Mouse (Mus musculus) gastrocnemius, postnatal 36 days (tissue): Measurements from ENCODE around the gene L1td1. TPM values are rescaled to one million over a fixed set of nuclear protein-coding genes. Genes with fewer than 3 reads are reported as not detected.

Experiments
- DNase-seq, 2 experiments: peaks; one replicate each; pipeline ENCODE4 v3.0.0; 2022
- intact Hi-C: fragments of 180-260 bp; cut with DNase I; formaldehyde crosslinking; loops from one replicate; pipeline ENCODE4 v1.15.1; 2025
- total RNA-seq, 2 experiments: library from RNA; stranded (reverse); gene quantifications; 2 replicates each; pipeline ENCODE4 v1.2.3; 2021

The L1td1 gene
- total RNA-seq, 2 experiments from 2014 or later, result not detected

DNA sequence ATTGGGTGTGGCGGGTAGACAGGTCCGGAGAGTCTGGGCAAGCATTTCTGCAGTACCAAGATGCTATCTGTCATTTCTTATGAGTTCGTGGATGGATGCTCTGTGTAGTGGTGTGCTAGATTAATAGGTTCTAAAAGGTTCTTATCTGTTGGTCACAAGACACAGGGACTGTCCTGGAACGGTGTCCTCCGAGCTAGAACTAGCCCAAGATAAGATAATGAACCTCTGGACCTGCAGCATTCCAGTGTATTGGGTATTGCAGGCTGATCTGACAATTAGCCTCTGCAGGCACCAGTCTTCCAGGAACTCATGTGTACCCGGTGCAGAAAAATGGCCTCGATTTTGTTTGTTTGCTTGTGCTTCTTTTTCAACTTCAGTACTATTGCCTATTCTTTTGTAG is 2.2 kb downstream of the L1td1 start:
- intact Hi-C loops, result no loop called here
- DNase-seq, result no peak

DNA sequence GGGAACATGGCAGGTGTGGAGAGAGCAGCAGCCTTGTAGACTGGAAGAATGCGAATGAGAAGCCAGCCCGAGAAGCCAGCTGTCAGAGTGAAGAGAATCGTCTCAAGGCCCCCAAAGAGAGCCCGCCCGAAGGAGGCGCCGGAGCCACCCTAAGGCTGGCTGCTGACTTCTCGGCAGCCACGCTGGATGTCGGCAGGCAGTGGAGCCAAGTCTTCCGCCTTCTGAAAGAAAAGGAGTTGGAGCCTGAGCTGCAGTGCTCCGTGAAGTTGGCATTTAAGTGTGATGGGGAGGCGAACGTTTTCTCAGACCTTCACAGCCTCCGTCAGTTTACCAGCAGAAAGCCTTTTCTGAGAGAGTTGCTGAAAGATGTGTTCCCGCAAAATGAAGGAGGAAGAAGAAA is 7.1 kb downstream of the L1td1 start:
- intact Hi-C loops, result loop anchor here (10.0 kb wide), 1 partner anchor 451 kb away; no protein-coding TSS in a partner anchor
- no peak for DNase-seq

GRCm38 (mm10) chr4:98739753-98740152 is 13.2 kb downstream of the L1td1 start:
- no peak for DNase-seq

GRCm38 (mm10) chr4:98743209-98743905 is 16.8 kb downstream of the L1td1 start:
- no peak for DNase-seq
- intact Hi-C loops, result no loop called here

More at GRCm38 (mm10) chr4:98739753-98740152, 13.2 kb downstream of the L1td1 start:
- intact Hi-C loops, result loop anchor here (2.0 to 10.0 kb wide), 2 partner anchors 147 to 445 kb away; no protein-coding TSS in a partner anchor

DNA sequence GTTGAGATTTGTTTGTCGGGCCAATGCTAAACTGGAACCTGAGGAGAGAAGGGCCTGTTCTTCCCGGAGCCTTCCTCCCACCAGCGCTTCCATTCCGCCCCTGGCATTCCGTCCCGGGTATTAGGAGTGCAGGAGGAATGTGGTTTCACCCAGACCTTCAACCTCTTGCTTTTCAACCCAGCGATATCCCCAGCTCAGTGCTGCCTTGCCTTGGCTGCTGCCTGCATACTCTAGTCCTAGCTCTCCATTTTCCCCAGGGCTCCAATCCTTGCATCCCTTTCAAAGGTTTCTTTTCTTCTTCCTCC is 17.3 kb downstream of the L1td1 start:
- DNase-seq, result no peak
- intact Hi-C loops, result no loop called here

DNA sequence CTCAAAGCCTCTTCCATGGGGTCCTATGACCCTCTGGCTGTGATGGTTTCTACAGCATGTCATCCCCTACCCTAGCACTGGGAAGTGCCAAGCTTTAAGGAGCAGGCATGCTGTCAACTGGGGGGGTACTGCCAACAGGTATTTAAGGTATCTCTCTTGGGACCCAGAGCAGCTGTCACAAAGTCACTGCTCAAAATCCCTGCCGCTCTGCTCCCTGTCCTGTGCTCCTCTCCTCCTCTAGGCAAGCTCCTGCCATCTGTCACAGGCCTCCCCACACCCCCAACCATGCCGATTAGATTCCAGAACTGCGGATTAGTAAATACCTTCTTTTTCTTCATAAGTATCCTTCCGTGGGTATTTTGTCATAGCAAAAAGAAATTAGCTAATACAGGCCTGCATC is 27.9 kb downstream of the L1td1 start:
- intact Hi-C loops, result no loop called here
- no peak for DNase-seq

- intact Hi-C loops, result no loop called here
Observed at GRCm38 (mm10) chr4:98756141-98756540, 29.6 kb downstream of the L1td1 start.

GRCm38 (mm10) chr4:98758012-98758821 is 31.7 kb downstream of the L1td1 start:
- intact Hi-C loops, result no loop called here
- no peak for DNase-seq

More at GRCm38 (mm10) chr4:98756141-98756540, 29.6 kb downstream of the L1td1 start:
- DNase-seq, result no peak

- intact Hi-C loops, result no loop called here
- no peak for DNase-seq
Observed at GRCm38 (mm10) chr4:98758872-98759518, 32.5 kb downstream of the L1td1 start.

GRCm38 (mm10) chr4:98767134-98768133 is 40.9 kb downstream of the L1td1 start:
- intact Hi-C loops, result no loop called here
- DNase-seq, result no peak

DNA sequence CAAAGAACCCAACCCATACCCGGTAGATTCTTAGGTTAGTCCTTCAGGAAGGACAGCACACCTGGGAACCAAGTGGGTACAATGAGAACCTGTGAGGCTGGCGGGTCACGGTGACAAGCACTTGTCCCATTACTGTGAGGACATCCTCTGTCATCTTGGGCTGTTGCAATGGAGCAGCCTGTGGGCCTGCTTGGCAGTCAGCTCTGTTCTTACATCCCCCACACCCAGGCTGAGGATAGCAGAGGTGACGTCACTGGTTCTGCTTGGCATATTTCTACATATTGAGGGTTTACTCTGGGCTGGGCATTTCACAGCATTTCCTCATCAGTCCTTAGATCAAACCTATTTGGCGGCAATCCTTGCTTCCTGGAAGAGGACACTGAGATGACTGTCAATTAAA is 47.3 kb downstream of the L1td1 start:
- intact Hi-C loops, result no loop called here
- DNase-seq, result no peak

GRCm38 (mm10) chr4:98776721-98777427 is 50.3 kb downstream of the L1td1 start:
- no peak for DNase-seq
- intact Hi-C loops, result no loop called here

DNA sequence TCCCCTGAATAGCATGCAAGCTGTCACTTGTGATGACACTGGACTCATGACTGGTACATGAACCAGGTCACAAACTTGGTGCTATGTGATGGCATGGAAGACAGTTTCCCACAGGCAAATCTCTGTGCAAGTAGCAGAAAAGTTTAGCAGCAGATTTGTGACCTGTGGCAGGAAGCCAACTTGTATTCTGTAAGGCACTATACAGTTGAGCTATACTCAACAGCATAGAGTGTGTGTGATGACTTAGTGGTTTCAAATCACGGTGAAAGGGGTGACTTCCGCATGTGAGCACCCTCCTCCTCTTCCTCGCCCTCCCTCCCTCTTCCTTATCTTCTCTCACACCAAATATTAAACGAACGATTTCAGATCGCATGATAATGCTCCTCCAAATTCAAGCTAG is 50.9 kb downstream of the L1td1 start:
- no peak for DNase-seq
- intact Hi-C loops, result no loop called here

DNA sequence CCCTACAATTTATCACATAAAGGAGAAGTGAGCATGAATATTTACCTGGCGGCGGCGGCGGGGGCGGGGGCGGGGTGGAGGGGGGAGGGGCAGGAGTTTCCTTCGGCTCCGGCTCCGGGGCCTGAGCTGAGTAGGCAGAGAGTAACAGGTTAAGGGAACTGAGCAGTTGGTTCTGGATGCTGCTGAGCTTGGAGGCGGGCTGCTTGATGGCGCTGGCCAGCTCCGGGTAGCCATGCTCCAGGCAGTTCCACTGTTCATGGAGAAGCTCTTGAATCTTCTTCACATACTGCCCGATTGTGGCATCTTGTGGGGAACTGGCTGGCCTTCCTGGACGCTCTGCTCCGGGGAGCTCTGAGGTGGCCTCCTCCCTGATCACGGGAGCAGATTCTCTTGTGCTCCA is 51.7 kb downstream of the L1td1 start:
- DNase-seq, result no peak
- intact Hi-C loops, result no loop called here

DNA sequence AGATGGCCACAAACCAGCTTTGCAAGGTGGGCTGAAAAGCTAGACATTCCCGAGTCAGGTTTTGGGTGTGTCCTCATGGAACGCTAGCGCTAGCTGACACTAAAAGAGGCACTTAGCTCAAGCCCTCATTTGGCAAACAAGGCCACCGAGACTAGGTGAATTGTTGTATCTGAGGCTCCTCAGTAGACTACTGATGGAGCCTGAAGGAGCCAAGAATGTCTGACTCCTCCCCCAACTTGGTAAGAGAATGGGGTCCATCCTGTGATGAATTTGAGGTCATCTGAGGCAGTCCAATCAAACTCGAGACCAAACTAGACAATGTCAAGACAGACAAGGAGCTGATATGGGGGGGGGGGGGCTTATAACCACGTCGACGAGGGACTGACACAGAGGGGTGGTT is 59.3 kb downstream of the L1td1 start:
- intact Hi-C loops, result no loop called here

GRCm38 (mm10) chr4:98786281-98786680 is 59.7 kb downstream of the L1td1 start:
- intact Hi-C loops, result no loop called here
- no peak for DNase-seq

More for the DNA sequence above, 59.3 kb downstream of the L1td1 start:
- no peak for DNase-seq
